Mouse (Mus musculus): ENCODE results near the gene Got1. TPM values are rescaled to one million over a fixed set of nuclear protein-coding genes. Genes with fewer than 3 reads are reported as not detected.

The Got1 gene
- polyA plus RNA-seq, 1 experiment from 2014 or later = 233 TPM

DNA sequence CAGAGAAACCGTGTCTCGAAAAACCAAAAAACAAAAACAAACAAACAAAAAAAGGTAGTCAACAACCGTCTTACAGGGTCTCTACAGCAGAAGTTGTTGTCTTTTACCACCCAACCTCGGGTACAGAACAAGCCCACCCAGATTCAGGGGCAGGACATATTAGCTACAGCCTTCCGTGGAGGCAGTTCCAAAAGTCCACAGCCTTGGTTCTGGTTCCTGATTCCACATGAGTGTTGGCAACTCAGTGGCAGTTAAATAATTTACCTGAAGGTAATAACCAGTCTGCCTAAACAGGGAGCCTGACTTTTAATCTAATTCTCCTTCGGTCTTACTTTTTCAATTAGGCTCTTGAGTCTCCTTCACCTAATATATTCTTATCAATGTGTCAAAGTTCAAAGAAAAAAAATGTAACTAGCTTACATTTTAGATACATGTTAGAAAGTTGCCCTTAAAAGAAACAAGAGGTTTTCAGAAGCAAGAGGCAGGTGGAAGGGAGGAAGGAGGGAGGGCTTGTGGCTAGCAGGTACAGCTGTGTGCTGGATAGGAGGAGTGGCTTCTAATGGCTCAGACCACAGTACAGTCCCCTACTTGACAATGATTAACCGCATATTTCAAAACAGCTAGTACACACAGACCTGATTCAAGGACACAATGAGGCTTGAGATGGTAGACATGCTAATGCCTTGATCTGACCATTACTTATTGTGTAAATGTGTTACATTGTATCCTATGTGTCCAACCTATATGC is 60.7 kb downstream of the Got1 start:
- no peak overlapping the region for H3K4me3 ChIP-seq
- no peak overlapping the region for H3K4me2 ChIP-seq
- no peak overlapping the region for H3K9ac ChIP-seq
- WGBS = 77% methylated on average over 7 of the region's 7 CpGs
- no peaks in the 10 kb centered on the region for H3K27me3 ChIP-seq
- H3K9me3 ChIP-seq (replicated peaks) = no peaks in the 10 kb centered on the region
- H3K36me3 ChIP-seq = no peaks in the 10 kb centered on the region
- ATAC-seq (replicated peaks; ENCODE audit: insufficient number of reproducible peaks, insufficient read depth, low FRiP score, low read depth) = no peak
- H3K27ac ChIP-seq = no peak overlapping the region
- H3K4me1 ChIP-seq (replicated peaks) = no peaks in the 10 kb centered on the region

DNA sequence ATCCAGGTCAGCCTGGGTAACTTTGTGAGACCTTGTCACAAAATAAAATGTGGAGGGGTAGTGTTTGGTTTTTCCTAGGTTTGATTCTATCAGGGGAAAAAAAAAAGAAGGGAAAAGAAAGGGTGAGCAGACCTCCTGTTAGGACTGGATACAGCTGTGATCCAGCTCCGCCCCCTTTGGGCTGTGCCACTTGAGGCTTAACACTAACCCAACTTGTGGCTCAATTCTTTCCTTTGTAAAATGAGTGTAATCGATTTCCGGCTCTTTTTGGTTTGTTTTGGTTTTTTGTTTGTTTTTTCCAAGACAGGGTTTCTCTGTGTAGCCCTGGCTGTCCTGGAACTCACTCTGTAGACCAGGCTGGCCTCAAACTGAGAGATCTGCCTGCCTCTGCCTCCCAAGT is 62.3 kb downstream of the Got1 start:
- Histone ChIP-seq H3K4me2 (no peak overlapping the region), H3K36me3 (no peaks in the 10 kb centered on the region), H3K4me1 (replicated peaks) (no peaks in the 10 kb centered on the region), H3K27me3 (no peaks in the 10 kb centered on the region), H3K4me3 (no peak overlapping the region), H3K27ac (no peak overlapping the region), H3K9ac (no peak overlapping the region), H3K9me3 (replicated peaks) (no peaks in the 10 kb centered on the region)
- no peak for ATAC-seq (replicated peaks; ENCODE audit: insufficient number of reproducible peaks, insufficient read depth, low FRiP score, low read depth)
- 86% methylated on average over 3 of the region's 3 CpGs for WGBS

DNA sequence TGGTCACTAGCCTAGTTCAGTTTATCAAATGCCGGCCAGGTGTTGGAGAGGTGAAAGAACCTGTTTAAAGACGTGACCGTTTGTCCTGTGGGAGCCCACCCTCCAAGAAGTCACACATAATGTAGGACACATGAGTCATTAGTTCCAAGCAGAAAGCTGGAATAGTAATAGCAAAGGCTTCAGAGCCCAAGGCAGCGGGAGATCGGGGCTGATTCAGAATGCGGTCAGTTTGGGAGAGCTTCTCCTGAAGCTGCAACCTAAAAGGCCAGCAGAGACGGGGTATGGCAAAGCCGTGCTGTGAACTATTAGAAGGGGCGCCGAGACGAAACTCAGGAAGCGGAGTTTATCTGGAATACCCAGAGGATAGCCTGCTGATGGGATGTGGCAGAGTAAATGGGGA is 63.9 kb downstream of the Got1 start:
- Histone ChIP-seq H3K4me2 (no peak overlapping the region), H3K4me1 (replicated peaks) (no peaks in the 10 kb centered on the region), H3K4me3 (no peak overlapping the region), H3K9ac (no peak overlapping the region), H3K36me3 (no peaks in the 10 kb centered on the region), H3K27ac (no peak overlapping the region), H3K9me3 (replicated peaks) (no peaks in the 10 kb centered on the region), H3K27me3 (0 out of 2 replicates have a peak, but pooled peaks cover under 1% of the 10 kb centered on the region)
- 82% methylated on average over 12 of the region's 12 CpGs for WGBS
- ATAC-seq (replicated peaks; ENCODE audit: insufficient number of reproducible peaks, insufficient read depth, low FRiP score, low read depth) = no peak

DNA sequence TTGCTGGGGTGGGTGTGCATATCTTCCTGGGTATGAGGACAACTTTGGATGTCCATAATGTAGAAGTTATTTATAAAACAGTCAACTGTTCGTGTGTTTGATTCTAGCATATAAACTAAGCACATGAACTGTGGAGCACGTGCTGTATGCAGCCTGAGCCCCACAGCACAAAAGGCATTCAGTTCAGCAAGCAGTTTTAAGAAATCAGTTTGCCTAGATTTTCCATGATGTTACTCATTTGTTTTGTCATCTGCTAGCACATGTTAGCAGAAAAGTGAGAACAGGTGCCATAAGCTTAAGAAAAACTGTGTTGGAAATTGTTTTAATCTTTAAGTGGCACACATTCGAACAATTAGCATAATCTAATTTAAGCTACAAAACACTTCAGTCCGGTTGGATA is 64.5 kb downstream of the Got1 start:
- no peak for ATAC-seq (replicated peaks; ENCODE audit: insufficient number of reproducible peaks, insufficient read depth, low FRiP score, low read depth)
- 62% methylated on average over 4 of the region's 4 CpGs for WGBS
- Histone ChIP-seq H3K27me3 (0 out of 2 replicates have a peak, but pooled peaks cover 3% of the 10 kb centered on the region), H3K36me3 (no peaks in the 10 kb centered on the region), H3K27ac (no peak overlapping the region), H3K4me2 (no peak overlapping the region), H3K4me1 (replicated peaks) (no peaks in the 10 kb centered on the region), H3K4me3 (no peak overlapping the region), H3K9ac (no peak overlapping the region), H3K9me3 (replicated peaks) (no peaks in the 10 kb centered on the region)

DNA sequence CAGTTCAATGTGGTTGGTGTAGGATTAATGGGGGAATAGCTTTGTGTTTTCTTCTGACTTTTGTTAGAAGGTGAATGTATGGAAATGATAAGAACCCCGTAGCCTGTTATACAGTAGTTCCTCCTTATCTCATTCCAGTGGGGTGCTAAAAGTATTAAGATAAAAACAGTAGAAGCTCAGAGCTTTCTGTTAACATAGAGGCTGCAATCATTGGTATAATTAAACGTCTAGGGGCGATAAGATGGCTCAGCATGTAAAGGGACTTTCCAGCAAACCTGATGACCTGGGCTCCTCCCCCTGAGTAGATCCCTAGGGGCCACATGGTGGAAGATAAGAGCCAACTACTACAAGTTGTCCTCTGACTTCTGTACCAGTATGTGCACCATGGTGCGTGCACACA is 71.4 kb downstream of the Got1 start:
- Histone ChIP-seq H3K4me3 (no peak overlapping the region), H3K36me3 (no peaks in the 10 kb centered on the region), H3K4me1 (replicated peaks) (no peaks in the 10 kb centered on the region), H3K27me3 (0 out of 2 replicates have a peak, but pooled peaks cover 3% of the 10 kb centered on the region), H3K4me2 (no peak overlapping the region), H3K9me3 (replicated peaks) (no peaks in the 10 kb centered on the region), H3K27ac (no peak overlapping the region), H3K9ac (no peak overlapping the region)
- WGBS = 53% methylated on average over 4 of the region's 4 CpGs
- no peak for ATAC-seq (replicated peaks; ENCODE audit: insufficient number of reproducible peaks, insufficient read depth, low FRiP score, low read depth)

DNA sequence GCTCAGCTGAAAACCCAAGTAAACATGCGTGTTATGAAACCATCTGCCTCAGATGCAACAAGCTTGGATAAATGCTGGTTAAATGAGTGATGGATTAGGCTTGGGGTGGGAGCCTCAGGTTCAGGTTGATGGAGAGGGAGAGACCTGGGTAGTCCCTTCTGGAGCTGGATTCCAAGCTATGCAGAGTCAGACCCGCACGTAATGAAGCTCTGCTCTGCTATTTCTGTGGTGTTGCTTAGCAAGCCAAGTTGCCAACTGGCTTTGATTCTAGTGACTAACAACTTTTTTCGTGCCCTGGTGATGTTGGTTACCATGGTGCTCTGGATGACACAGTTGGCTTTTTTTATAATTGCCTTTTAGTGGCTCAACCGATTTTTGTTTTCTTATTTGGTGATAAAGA is 72.2 kb downstream of the Got1 start:
- ATAC-seq (replicated peaks; ENCODE audit: insufficient number of reproducible peaks, insufficient read depth, low FRiP score, low read depth) = no peak
- WGBS = 73% methylated on average over 5 of the region's 5 CpGs
- Histone ChIP-seq H3K4me1 (replicated peaks) (no peaks in the 10 kb centered on the region), H3K27me3 (0 out of 2 replicates have a peak, but pooled peaks cover 3% of the 10 kb centered on the region), H3K9ac (no peak overlapping the region), H3K36me3 (no peaks in the 10 kb centered on the region), H3K9me3 (replicated peaks) (no peaks in the 10 kb centered on the region), H3K4me2 (no peak overlapping the region), H3K27ac (no peak overlapping the region), H3K4me3 (no peak overlapping the region)

DNA sequence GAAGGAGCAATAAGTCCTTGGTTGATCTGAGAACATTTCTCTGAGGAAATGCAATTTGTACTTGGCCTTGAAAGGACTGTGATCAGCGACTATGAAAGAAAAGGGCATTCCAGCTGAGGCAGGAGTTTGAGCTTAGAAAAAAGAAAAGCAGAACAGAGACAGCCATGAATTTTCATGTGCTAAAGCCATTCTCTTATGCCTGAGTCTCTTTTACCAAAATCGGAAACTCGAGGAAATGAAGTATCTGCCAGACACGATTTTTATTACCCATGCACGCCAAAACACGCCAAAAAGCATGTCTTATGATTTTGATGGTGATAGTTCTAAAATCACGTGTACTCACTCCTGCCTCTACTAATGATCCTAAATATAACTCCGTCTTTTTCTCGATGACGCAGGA is 72.8 kb downstream of the Got1 start:
- no peaks in the 10 kb centered on the region for H3K36me3 ChIP-seq
- no peak overlapping the region for H3K4me3 ChIP-seq
- WGBS = 83% methylated on average over 10 of the region's 10 CpGs

More for the DNA sequence above, 72.8 kb downstream of the Got1 start:
- no peak for ATAC-seq (replicated peaks; ENCODE audit: insufficient number of reproducible peaks, insufficient read depth, low FRiP score, low read depth)
- H3K27ac ChIP-seq = no peak overlapping the region
- no peaks in the 10 kb centered on the region for H3K4me1 ChIP-seq (replicated peaks)
- no peak overlapping the region for H3K9ac ChIP-seq
- no peaks in the 10 kb centered on the region for H3K9me3 ChIP-seq (replicated peaks)
- 0 out of 2 replicates have a peak, but pooled peaks cover 3% of the 10 kb centered on the region for H3K27me3 ChIP-seq
- no peak overlapping the region for H3K4me2 ChIP-seq

Other genes starting within 250 kb of the Got1 start
- gene Hpse2, start 136.2 kb downstream of the Got1 start, polyA plus RNA-seq (2015; fragmentation: Nextera tagmentation; extraction: Ambion mirVana) = 0.66 and 1.4 TPM in 2 replicates
- 0.04 and 0.05 TPM in 2 replicates for gene Cnnm1, start 84.2 kb downstream of the Got1 start, polyA plus RNA-seq (2015; fragmentation: Nextera tagmentation; extraction: Ambion mirVana)
- gene Nkx2-3, start 87.7 kb upstream of the Got1 start, polyA plus RNA-seq (2015; fragmentation: Nextera tagmentation; extraction: Ambion mirVana) = 0.16 TPM in 1 of 2 replicates, not detected in the other
- 10.3 and 12.3 TPM in 2 replicates for gene Slc25a28, start 150.3 kb upstream of the Got1 start, polyA plus RNA-seq (2015; fragmentation: Nextera tagmentation; extraction: Ambion mirVana)
- gene Entpd7, start 165.1 kb upstream of the Got1 start, polyA plus RNA-seq (2015; fragmentation: Nextera tagmentation; extraction: Ambion mirVana) = 4.1 and 6.0 TPM in 2 replicates
- 9.1 and 10.2 TPM in 2 replicates for gene Cutc, start 228.4 kb upstream of the Got1 start, polyA plus RNA-seq (2015; fragmentation: Nextera tagmentation; extraction: Ambion mirVana)
- gene Cox15, start 228.4 kb upstream of the Got1 start, polyA plus RNA-seq (2015; fragmentation: Nextera tagmentation; extraction: Ambion mirVana) = 11.5 and 14.6 TPM in 2 replicates

Measured in heart, embryonic 15.5 days (tissue).